Mouse (Mus musculus): Measurements from ENCODE around the gene Gpr108. TPM values are rescaled to one million over a fixed set of nuclear protein-coding genes. Genes with fewer than 3 reads are reported as not detected.

Gpr108 gene
- polyA plus RNA-seq, 1 experiment from 2014 or later = 36.8 TPM

DNA sequence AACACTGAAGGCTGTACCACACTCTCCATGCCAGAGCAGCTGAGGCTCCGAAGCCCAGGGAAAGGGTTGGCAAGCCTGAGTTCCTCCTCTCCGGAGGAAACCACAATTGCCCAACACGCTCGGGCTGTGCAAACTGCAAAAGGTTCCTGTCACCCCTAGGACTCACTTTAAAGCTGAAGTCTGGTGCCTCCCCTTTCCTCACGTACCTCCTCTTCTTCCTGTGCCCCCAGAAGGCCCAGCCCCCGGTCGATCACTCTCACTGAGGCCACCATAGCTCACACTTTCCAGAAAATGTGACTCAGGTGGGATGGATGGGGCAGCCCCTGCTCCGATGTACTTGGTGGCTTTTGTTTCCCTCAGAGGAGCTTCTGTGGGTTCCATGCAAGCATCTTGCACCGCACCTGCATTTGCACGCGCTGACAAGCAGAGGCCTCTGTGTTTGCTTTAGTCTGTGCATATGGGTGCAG is 54.2 kb downstream of the Gpr108 start, which contains the start of gene Tnfsf14:
TSS of gene Tnfsf14 (minus strand) at position 137 of the 467 bp plus-strand sequence.
- ATAC-seq (ENCODE audit: low FRiP score, low TSS enrichment) = no peak
- WGBS = 80% methylated on average over 11 of the region's 11 CpGs
- no peak within 1 kb of the TSS for H3K4me2 ChIP-seq (replicated peaks; ENCODE audit: low read depth, low read length)
- no peak within 1 kb of the TSS for H3K27ac ChIP-seq (ENCODE audit: low read depth, low read length)
- H3K4me1 ChIP-seq (ENCODE audit: control insufficient read depth, insufficient read depth, low read length) = no peaks in the 10 kb centered on the region
- no peak within 1 kb of the TSS for H3K9ac ChIP-seq (ENCODE audit: low read depth, low read length)
- H3K36me3 ChIP-seq (ENCODE audit: control insufficient read depth, insufficient read depth, low read length) = no peaks in the 10 kb centered on the region
- no peaks in the 10 kb centered on the region for H3K27me3 ChIP-seq (ENCODE audit: control insufficient read depth, insufficient read depth, low read length)
- no peaks in the 10 kb centered on the region for H3K9me3 ChIP-seq (ENCODE audit: control insufficient read depth, low read length)
- H3K4me3 ChIP-seq (ENCODE audit: low read length) = no peak within 1 kb of the TSS

DNA sequence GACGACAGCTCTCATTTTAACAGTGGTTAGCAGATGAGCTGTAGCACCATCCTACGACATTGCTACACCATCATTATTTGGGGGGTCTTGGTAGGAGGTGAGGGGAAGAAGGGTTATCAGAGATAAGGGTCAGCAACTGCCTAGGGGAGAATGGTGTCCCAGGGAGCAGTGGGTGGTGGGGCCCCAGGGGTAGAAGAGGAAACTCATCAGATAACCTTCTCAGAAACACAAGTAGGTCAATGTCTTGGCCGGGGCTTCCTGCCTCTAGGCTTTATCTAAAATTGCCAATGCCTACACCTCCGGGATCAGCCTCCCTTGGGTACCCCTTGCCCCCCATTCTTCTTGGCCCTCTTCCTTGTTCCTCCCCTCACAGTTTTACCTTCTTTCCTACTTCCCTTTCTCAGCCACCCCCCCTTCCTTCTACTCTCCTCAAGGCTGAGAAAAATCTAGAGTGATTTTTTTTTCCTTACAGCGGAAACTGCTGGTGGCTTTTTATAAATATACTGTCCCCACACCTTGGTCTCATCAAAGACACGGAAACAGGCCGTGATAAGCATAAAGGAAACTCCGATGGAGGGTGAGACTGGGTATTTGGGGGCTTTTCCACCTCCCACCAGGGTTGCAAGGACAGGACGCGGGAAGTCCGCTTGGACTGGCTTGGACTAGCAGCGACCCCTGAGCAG is 59.6 kb downstream of the Gpr108 start:
- no peaks in the 10 kb centered on the region for H3K36me3 ChIP-seq (ENCODE audit: control insufficient read depth, insufficient read depth, low read length)

DNA sequence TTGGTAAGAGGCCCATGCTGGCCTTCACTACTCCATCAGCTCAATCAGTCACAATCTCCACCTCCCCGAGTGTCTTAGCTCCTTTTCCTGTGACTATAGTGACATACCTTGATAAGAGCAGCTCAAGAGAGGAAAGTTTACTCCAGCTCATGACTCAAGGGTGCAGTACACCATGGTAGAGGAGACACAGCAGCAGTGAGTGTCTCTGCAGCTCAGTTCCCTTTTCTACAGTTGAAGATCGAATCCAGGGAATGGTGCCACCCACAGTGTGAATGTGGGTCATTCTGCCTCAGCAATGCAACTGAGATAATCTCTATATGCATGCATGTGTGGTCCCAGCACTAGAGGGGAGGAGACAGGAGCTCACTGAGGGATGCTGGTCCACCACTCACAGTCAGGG is 62.6 kb downstream of the Gpr108 start:
- Histone ChIP-seq H3K4me2 (replicated peaks; ENCODE audit: low read depth, low read length) (no peak overlapping the region), H3K9ac (ENCODE audit: low read depth, low read length) (no peak overlapping the region), H3K9me3 (ENCODE audit: control insufficient read depth, low read length) (no peaks in the 10 kb centered on the region), H3K36me3 (ENCODE audit: control insufficient read depth, insufficient read depth, low read length) (no peaks in the 10 kb centered on the region), H3K27ac (ENCODE audit: low read depth, low read length) (no peak overlapping the region), H3K27me3 (ENCODE audit: control insufficient read depth, insufficient read depth, low read length) (no peaks in the 10 kb centered on the region), H3K4me1 (ENCODE audit: control insufficient read depth, insufficient read depth, low read length) (no peaks in the 10 kb centered on the region), H3K4me3 (ENCODE audit: low read length) (no peak overlapping the region)
- no peak for ATAC-seq (ENCODE audit: low FRiP score, low TSS enrichment)
- 54% methylated on average over 2 of the region's 2 CpGs for WGBS

More for the DNA sequence above, 59.6 kb downstream of the Gpr108 start:
- no peaks in the 10 kb centered on the region for H3K27me3 ChIP-seq (ENCODE audit: control insufficient read depth, insufficient read depth, low read length)
- no peak overlapping the region for H3K9ac ChIP-seq (ENCODE audit: low read depth, low read length)
- H3K4me3 ChIP-seq (ENCODE audit: low read length) = no peak overlapping the region
- H3K9me3 ChIP-seq (ENCODE audit: control insufficient read depth, low read length) = no peaks in the 10 kb centered on the region
- WGBS = 84% methylated on average over 12 of the region's 12 CpGs
- H3K27ac ChIP-seq (ENCODE audit: low read depth, low read length) = no peak overlapping the region
- H3K4me1 ChIP-seq (ENCODE audit: control insufficient read depth, insufficient read depth, low read length) = no peaks in the 10 kb centered on the region
- no peak for ATAC-seq (ENCODE audit: low FRiP score, low TSS enrichment)
- H3K4me2 ChIP-seq (replicated peaks; ENCODE audit: low read depth, low read length) = no peak overlapping the region

Small RNA genes lying within 50 kb of the gene (microRNA-seq; reads per million reads assigned to microRNA genes)
- not detected for gene Mir6978

Other genes starting within 250 kb of the Gpr108 start
- 1.4 TPM in 1 of 2 replicates, not detected in the other for gene Pspn, start 248.4 kb downstream of the Gpr108 start, polyA plus RNA-seq (2014; fragmentation: Nextera tagmentation; extraction: Ambion mirVana)
- gene Gtf2f1, start 237.2 kb downstream of the Gpr108 start, polyA plus RNA-seq (2014; fragmentation: Nextera tagmentation; extraction: Ambion mirVana) = 65.1 and 65.6 TPM in 2 replicates
- gene Gm17949, start 237.0 kb downstream of the Gpr108 start, polyA plus RNA-seq (2014; fragmentation: Nextera tagmentation; extraction: Ambion mirVana) = 0.24 and 0.39 TPM in 2 replicates
- gene Khsrp, start 216.9 kb downstream of the Gpr108 start, polyA plus RNA-seq (2014; fragmentation: Nextera tagmentation; extraction: Ambion mirVana) = 46.2 and 65.9 TPM in 2 replicates
- gene Slc25a41, start 206.8 kb downstream of the Gpr108 start, polyA plus RNA-seq (2014; fragmentation: Nextera tagmentation; extraction: Ambion mirVana) = 0.16 TPM in 1 of 2 replicates, not detected in the other
- gene Crb3, start 189.3 kb downstream of the Gpr108 start, polyA plus RNA-seq (2014; fragmentation: Nextera tagmentation; extraction: Ambion mirVana) = 46.4 and 48.7 TPM in 2 replicates
- gene Slc25a23, start 188.6 kb downstream of the Gpr108 start, polyA plus RNA-seq (2014; fragmentation: Nextera tagmentation; extraction: Ambion mirVana) = 12.9 and 13.2 TPM in 2 replicates
- 3.4 and 4.4 TPM in 2 replicates for gene Dennd1c, start 169.9 kb downstream of the Gpr108 start, polyA plus RNA-seq (2014; fragmentation: Nextera tagmentation; extraction: Ambion mirVana)
- 23.3 and 23.8 TPM in 2 replicates for gene Tubb4a, start 160.7 kb downstream of the Gpr108 start, polyA plus RNA-seq (2014; fragmentation: Nextera tagmentation; extraction: Ambion mirVana)
- gene Tnfsf9, start 143.1 kb downstream of the Gpr108 start, polyA plus RNA-seq (2014; fragmentation: Nextera tagmentation; extraction: Ambion mirVana) = 9.8 and 10.1 TPM in 2 replicates
- not detected in 2 replicates for gene Cd70, start 98.7 kb downstream of the Gpr108 start, polyA plus RNA-seq (2014; fragmentation: Nextera tagmentation; extraction: Ambion mirVana)
- not detected in 2 replicates for gene Tnfsf14, start 54.3 kb downstream of the Gpr108 start, polyA plus RNA-seq (2014; fragmentation: Nextera tagmentation; extraction: Ambion mirVana)
- 0.19 and 1.2 TPM in 2 replicates for gene C3, start 20.3 kb downstream of the Gpr108 start, polyA plus RNA-seq (2014; fragmentation: Nextera tagmentation; extraction: Ambion mirVana)
- 29.7 and 37.1 TPM in 2 replicates for gene Trip10, start 1.0 kb upstream of the Gpr108 start, polyA plus RNA-seq (2014; fragmentation: Nextera tagmentation; extraction: Ambion mirVana)
- gene Vav1, start 30.7 kb upstream of the Gpr108 start, polyA plus RNA-seq (2014; fragmentation: Nextera tagmentation; extraction: Ambion mirVana) = 1.3 and 1.7 TPM in 2 replicates
- 1.7 and 4.8 TPM in 2 replicates for gene Adgre1, start 110.2 kb upstream of the Gpr108 start, polyA plus RNA-seq (2014; fragmentation: Nextera tagmentation; extraction: Ambion mirVana)

Data from kidney, embryonic 14.5 days (tissue).